In the genomic region with DNA sequence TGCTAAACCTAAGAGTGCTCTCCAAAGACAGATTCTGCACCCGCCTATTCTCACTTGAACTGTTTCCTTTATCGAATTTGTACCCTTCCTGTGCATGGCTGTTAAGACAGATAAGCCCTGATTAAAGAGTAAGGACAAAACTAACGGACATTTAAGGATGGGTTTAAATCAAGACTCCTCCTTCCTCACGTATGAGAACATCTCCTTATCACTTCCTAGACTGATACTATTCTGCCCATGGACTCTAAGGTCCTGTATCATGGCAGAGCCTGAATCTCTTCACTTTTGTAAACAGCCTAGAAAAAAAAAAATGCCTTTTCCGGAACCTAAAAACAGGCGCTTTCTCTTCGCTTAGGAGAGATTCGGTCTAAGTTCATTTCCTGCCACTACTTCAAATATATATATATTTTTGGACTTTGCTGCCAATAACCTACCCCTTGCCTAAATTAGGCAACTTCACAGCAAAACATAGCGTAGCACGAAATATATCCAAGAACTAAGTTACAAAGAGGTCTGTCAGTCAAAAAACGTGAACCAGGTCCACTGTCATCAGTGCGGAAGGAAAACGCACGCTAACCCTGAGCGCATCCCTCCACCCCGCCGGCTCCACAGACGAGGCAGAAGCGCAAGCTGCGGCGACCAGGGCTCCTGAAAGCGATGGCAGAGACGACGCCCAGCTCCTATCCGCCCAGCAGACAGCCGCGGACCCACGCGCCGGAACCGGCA, we compare ENCODE assay signal across 8 mouse cellular contexts. TPM values are rescaled to one million over a fixed set of nuclear protein-coding genes. Genes with fewer than 3 reads are reported as not detected.
DNase-seq lines count a peak whose midpoint lies in the region; ATAC-seq and TF ChIP-seq lines count a peak whose summit lies in the region.

No protein-coding gene starts in this region.

- H3K4me3 ChIP-seq in heart, embryonic 10.5 days = peak overlapping the region; percentile 98
- peak overlapping the region; percentile 95 for H3K4me3 ChIP-seq in E14TG2a.4 (replicated peaks; ENCODE audit: low read length)
- H3K4me3 ChIP-seq in forebrain, embryonic 14.5 days (ENCODE audit: low read depth, low read length) = peak overlapping the region; percentile 99
- H3K4me3 ChIP-seq in liver, postnatal 0 days (ENCODE audit: low read depth, low read length) = peak overlapping the region; percentile 89

- H3K4me1 ChIP-seq in heart, embryonic 10.5 days = peaks cover 5% of the 10 kb centered on the region; the same call in 1 of the 2 replicates
- peaks cover 42% of the 10 kb centered on the region for H3K4me1 ChIP-seq in E14TG2a.4 (replicated peaks; ENCODE audit: low read depth, low read length)
- peaks cover 14% of the 10 kb centered on the region for H3K4me1 ChIP-seq in forebrain, embryonic 14.5 days (ENCODE audit: control insufficient read depth, insufficient read depth, low read length)
- peaks cover 15% of the 10 kb centered on the region for H3K4me1 ChIP-seq in liver, postnatal 0 days (ENCODE audit: insufficient read depth)

- H3K36me3 ChIP-seq in heart, embryonic 10.5 days = no peaks in the 10 kb centered on the region
- peaks cover 38% of the 10 kb centered on the region for H3K36me3 ChIP-seq in E14TG2a.4 (ENCODE audit: insufficient read depth, low read length)
- no peaks in the 10 kb centered on the region for H3K36me3 ChIP-seq in forebrain, embryonic 14.5 days (ENCODE audit: control insufficient read depth, insufficient read depth, low read length)
- H3K36me3 ChIP-seq in liver, postnatal 0 days (replicated peaks; ENCODE audit: insufficient read depth, low read length) = no peaks in the 10 kb centered on the region

- peak; percentile 81 for ATAC-seq in forebrain, embryonic 14.5 days
- ATAC-seq in liver, postnatal 0 days = peak; percentile 68

- DNase-seq in heart, embryonic 10.5 days (ENCODE audit: low spot score) = no peak
- no peak for DNase-seq in heart, adult 8-10 months (ENCODE audit: low spot score)
- DNase-seq in forebrain, embryonic 14.5 days (ENCODE audit: low spot score) = no peak
- DNase-seq in liver, postnatal 0 days = no peak
- no peak for DNase-seq in layer of hippocampus, adult 11-12 months (ENCODE audit: low spot score)
- no peak for DNase-seq in kidney, adult 11 months
- no peak for DNase-seq in layer of hippocampus, postnatal 25 days (ENCODE audit: extremely low spot score in 1 of 2, low spot score in 1 of 2)

- peak; percentile 95 for TF ChIP-seq EP300 in liver, postnatal 0 days (IDR thresholded peaks at IDR 0.05; ENCODE audit: low read depth)

- peak overlapping the region; percentile 91 for H3K9ac ChIP-seq in forebrain, embryonic 14.5 days (ENCODE audit: low read length)
- H3K9ac ChIP-seq in liver, postnatal 0 days (replicated peaks) = peak overlapping the region; percentile 76

- H3K27me3 ChIP-seq in heart, embryonic 10.5 days (ENCODE audit: insufficient read depth, poor library complexity, severe bottlenecking) = no peaks in the 10 kb centered on the region
- no peaks in the 10 kb centered on the region for H3K27me3 ChIP-seq in E14TG2a.4 (ENCODE audit: insufficient read depth, low read length)
- H3K27me3 ChIP-seq in forebrain, embryonic 14.5 days (replicated peaks; ENCODE audit: control insufficient read depth, insufficient read depth, low read length) = no peaks in the 10 kb centered on the region
- no peaks in the 10 kb centered on the region for H3K27me3 ChIP-seq in liver, postnatal 0 days (ENCODE audit: insufficient read depth, low read length)

- H3K4me2 ChIP-seq in forebrain, embryonic 14.5 days (ENCODE audit: low read length) = peak overlapping the region; percentile 67
- peak overlapping the region; percentile 95 for H3K4me2 ChIP-seq in liver, postnatal 0 days (ENCODE audit: low read depth, low read length)

- no peak for TF ChIP-seq CTCF in E14TG2a.4 (conservative IDR thresholded peaks at IDR 0.05; ENCODE audit: low read length)
- no peak for TF ChIP-seq CTCF in liver, postnatal 0 days (IDR thresholded peaks at IDR 0.05; ENCODE audit: low read depth)

- WGBS in heart, embryonic 10.5 days = 3% methylated on average over 31 of the region's 31 CpGs
- 6% methylated on average over 31 of the region's 31 CpGs for WGBS in forebrain, embryonic 14.5 days
- under 1% methylated on average over 31 of the region's 31 CpGs for WGBS in liver, postnatal 0 days (ENCODE audit: insufficient replicate concordance)

- peak overlapping the region; percentile 92 for H3K27ac ChIP-seq in heart, embryonic 10.5 days
- no peak overlapping the region for H3K27ac ChIP-seq in forebrain, embryonic 14.5 days (ENCODE audit: low read depth, low read length)
- peak overlapping the region; percentile 84 for H3K27ac ChIP-seq in liver, postnatal 0 days (ENCODE audit: low read depth)

- H3K9me3 ChIP-seq in heart, embryonic 10.5 days = no peaks in the 10 kb centered on the region
- H3K9me3 ChIP-seq in E14TG2a.4 (ENCODE audit: low read length) = no peaks in the 10 kb centered on the region
- no peaks in the 10 kb centered on the region for H3K9me3 ChIP-seq in forebrain, embryonic 14.5 days (replicated peaks; ENCODE audit: control insufficient read depth, low read length)
- no peaks in the 10 kb centered on the region for H3K9me3 ChIP-seq in liver, postnatal 0 days (ENCODE audit: low read length)

RNA-seq across cellular contexts. Expression of gene Recql, which starts 0.4 kb away (rescaled TPM):
- 27.9 and 28.0 TPM in 2 replicates for polyA plus RNA-seq in heart, embryonic 10.5 days (2016; fragmentation: Nextera tagmentation; extraction: Ambion mirVana)
- 1 to 10 TPM; 6.1 to 9.6 (median 7.8) TPM for total RNA-seq in heart, adult 8-10 months (2022)
- 33.8 and 35.5 TPM in 2 replicates for polyA plus RNA-seq in forebrain, embryonic 14.5 days (2014; fragmentation: Nextera tagmentation; extraction: Ambion mirVana)
- 5.8 and 7.3 TPM in 2 replicates for polyA plus RNA-seq in liver, postnatal 0 days (2015; fragmentation: Nextera tagmentation; extraction: Ambion mirVana)
- total RNA-seq in layer of hippocampus, postnatal 25 days (2021) = 10 to 100 TPM; 19.9 to 27.6 TPM

RNA-seq across cellular contexts. Expression of gene Golt1b, which starts 0.6 kb away (rescaled TPM):
- 100 and 102 TPM in 2 replicates for polyA plus RNA-seq in heart, embryonic 10.5 days (2016; fragmentation: Nextera tagmentation; extraction: Ambion mirVana)
- total RNA-seq in heart, adult 8-10 months (2022) = 10 to 100 TPM; 13.9 to 18.7 (median 15.4) TPM
- 99.4 and 106 TPM in 2 replicates for polyA plus RNA-seq in forebrain, embryonic 14.5 days (2014; fragmentation: Nextera tagmentation; extraction: Ambion mirVana)
- polyA plus RNA-seq in liver, postnatal 0 days (2015; fragmentation: Nextera tagmentation; extraction: Ambion mirVana) = 15.9 and 18.0 TPM in 2 replicates
- total RNA-seq in layer of hippocampus, postnatal 25 days (2021) = 10 to 100 TPM; 29.4 to 31.6 TPM

RNA-seq across cellular contexts. Expression of gene Spx, which starts 26.8 kb away (rescaled TPM):
- polyA plus RNA-seq in heart, embryonic 10.5 days (2016; fragmentation: Nextera tagmentation; extraction: Ambion mirVana) = 0.52 and 0.83 TPM in 2 replicates
- total RNA-seq in heart, adult 8-10 months (2022) = not detected
- polyA plus RNA-seq in forebrain, embryonic 14.5 days (2014; fragmentation: Nextera tagmentation; extraction: Ambion mirVana) = 1.7 and 2.1 TPM in 2 replicates
- 0.09 TPM in 1 of 2 replicates, not detected in the other for polyA plus RNA-seq in liver, postnatal 0 days (2015; fragmentation: Nextera tagmentation; extraction: Ambion mirVana)
- 1 to 10 TPM in 1 of 2 experiments, under 1 TPM in 1; 0.77 to 1.6 TPM for total RNA-seq in layer of hippocampus, postnatal 25 days (2021)

RNA-seq across cellular contexts. Expression of gene Pyroxd1, which starts 41.0 kb away (rescaled TPM):
- polyA plus RNA-seq in heart, embryonic 10.5 days (2016; fragmentation: Nextera tagmentation; extraction: Ambion mirVana) = 13.8 and 14.3 TPM in 2 replicates
- total RNA-seq in heart, adult 8-10 months (2022) = 10 to 100 TPM in 3 of 4 experiments, 1 to 10 TPM in 1; 8.7 to 11.1 (median 10.3) TPM
- polyA plus RNA-seq in forebrain, embryonic 14.5 days (2014; fragmentation: Nextera tagmentation; extraction: Ambion mirVana) = 22.1 and 25.1 TPM in 2 replicates
- 11.0 and 11.7 TPM in 2 replicates for polyA plus RNA-seq in liver, postnatal 0 days (2015; fragmentation: Nextera tagmentation; extraction: Ambion mirVana)
- total RNA-seq in layer of hippocampus, postnatal 25 days (2021) = 10 to 100 TPM; 12.9 to 15.4 TPM
